Mouse (Mus musculus) kidney, embryonic 16.5 days (tissue): ENCODE results near the gene Vmn1r21. TPM values are rescaled to one million over a fixed set of nuclear protein-coding genes. Genes with fewer than 3 reads are reported as not detected.
A peak's percentile ranks its signal among the peaks of the same experiment; 100 is the strongest.

ENCODE experiments used
- ATAC-seq: fragments of 200-750 bp; cut with Nextera tagmentation; 2 replicates; pipeline ENCODE4 v1.8.0; 2017; ENCODE audit warnings: moderate TSS enrichment; ENCODE audit not compliant: low FRiP score, low TSS enrichment
- H3K27ac ChIP-seq: fragments of 300-500 bp; sonication (generic); 2 replicates; pipeline ENCODE4 v1.5.1; 2014; ENCODE audit warnings: low read length
- H3K27me3 ChIP-seq: fragments of 300-500 bp; sonication (generic); 2 replicates; pipeline ENCODE4 v1.6.1; 2014; ENCODE audit warnings: low read length, control low read depth, mixed read lengths; ENCODE audit not compliant: insufficient read depth
- H3K36me3 ChIP-seq: fragments of 300-500 bp; sonication (generic); 2 replicates; pipeline ENCODE4 v1.6.1; 2014; ENCODE audit warnings: low read length, control low read depth, mixed read lengths; ENCODE audit not compliant: insufficient read depth
- H3K4me1 ChIP-seq: fragments of 300-500 bp; sonication (generic); 2 replicates; pipeline ENCODE4 v1.6.1; 2014; ENCODE audit warnings: low read length, control low read depth, mixed read lengths; ENCODE audit not compliant: insufficient read depth
- H3K4me2 ChIP-seq: fragments of 300-500 bp; sonication (generic); replicated peaks from 2 replicates; pipeline ENCODE4 v1.6.1; 2014; ENCODE audit warnings: low read depth, low read length
- H3K4me3 ChIP-seq: fragments of 300-500 bp; sonication (generic); 2 replicates; pipeline ENCODE4 v1.5.1; 2014; ENCODE audit warnings: mild to moderate bottlenecking, low read length
- H3K9ac ChIP-seq: fragments of 300-500 bp; sonication (generic); replicated peaks from 2 replicates; pipeline ENCODE4 v1.6.1; 2014; ENCODE audit warnings: low read length
- H3K9me3 ChIP-seq: fragments of 300-500 bp; sonication (generic); 2 replicates; pipeline ENCODE4 v1.6.1; 2016; ENCODE audit warnings: low read length, control low read depth
- WGBS: fragments of 180-500 bp; shearing (Covaris S2); extraction: QIAGEN DNeasy Blood & Tissue Kit; methylation state at CpG from one replicate; pipeline ENCODE4 v1.1.7; 2014; 5-methylcytosine and 5-hydroxymethylcytosine counted together
- polyA plus RNA-seq: library from polyadenylated mRNA; unstranded; fragments of >200 nt; fragmentation: Nextera tagmentation; extraction: Ambion mirVana; gene quantifications from 2 replicates; pipeline ENCODE4 v1.2.1, GENCODE M21; 2015

Gene Vmn1r21
- polyA plus RNA-seq, 1 experiment from 2014 or later = not detected

DNA sequence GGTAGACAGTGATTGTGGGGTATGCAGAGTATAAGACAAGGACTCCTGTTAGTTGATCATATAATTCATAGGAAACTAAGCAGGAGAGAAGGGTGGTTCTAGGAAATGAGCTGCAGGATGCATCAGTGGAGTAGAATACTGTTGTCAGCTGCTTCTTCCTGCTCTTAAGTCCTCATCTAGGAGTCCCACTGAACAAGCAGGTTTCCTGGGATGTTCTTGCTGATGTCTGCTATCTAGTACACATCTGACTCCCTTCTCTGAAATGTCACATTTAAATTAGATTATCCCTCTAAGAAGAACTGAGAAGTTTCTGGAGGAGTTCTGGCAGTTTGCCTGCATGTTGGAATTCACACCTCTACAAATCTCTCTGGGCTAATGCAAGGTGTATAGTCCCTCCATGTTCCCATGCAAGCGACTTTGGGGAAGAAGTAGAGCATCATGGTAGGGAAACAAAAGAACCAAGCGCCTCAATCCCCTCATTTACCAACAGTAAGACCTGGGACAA lies 35.7 kb downstream of the Vmn1r21 start:
- 82% methylated on average over 2 of the region's 2 CpGs for WGBS
- Histone ChIP-seq H3K36me3 (0 out of 2 replicates have a peak, but pooled peaks cover 3% of the 10 kb centered on the region), H3K4me3 (no peak overlapping the region), H3K4me2 (no peak overlapping the region), H3K4me1 (0 out of 2 replicates have a peak, but pooled peaks cover 5% of the 10 kb centered on the region), H3K9me3 (no peaks in the 10 kb centered on the region), H3K27me3 (no peaks in the 10 kb centered on the region), H3K27ac (no peak overlapping the region), H3K9ac (no peak overlapping the region)
- ATAC-seq = no peak

DNA sequence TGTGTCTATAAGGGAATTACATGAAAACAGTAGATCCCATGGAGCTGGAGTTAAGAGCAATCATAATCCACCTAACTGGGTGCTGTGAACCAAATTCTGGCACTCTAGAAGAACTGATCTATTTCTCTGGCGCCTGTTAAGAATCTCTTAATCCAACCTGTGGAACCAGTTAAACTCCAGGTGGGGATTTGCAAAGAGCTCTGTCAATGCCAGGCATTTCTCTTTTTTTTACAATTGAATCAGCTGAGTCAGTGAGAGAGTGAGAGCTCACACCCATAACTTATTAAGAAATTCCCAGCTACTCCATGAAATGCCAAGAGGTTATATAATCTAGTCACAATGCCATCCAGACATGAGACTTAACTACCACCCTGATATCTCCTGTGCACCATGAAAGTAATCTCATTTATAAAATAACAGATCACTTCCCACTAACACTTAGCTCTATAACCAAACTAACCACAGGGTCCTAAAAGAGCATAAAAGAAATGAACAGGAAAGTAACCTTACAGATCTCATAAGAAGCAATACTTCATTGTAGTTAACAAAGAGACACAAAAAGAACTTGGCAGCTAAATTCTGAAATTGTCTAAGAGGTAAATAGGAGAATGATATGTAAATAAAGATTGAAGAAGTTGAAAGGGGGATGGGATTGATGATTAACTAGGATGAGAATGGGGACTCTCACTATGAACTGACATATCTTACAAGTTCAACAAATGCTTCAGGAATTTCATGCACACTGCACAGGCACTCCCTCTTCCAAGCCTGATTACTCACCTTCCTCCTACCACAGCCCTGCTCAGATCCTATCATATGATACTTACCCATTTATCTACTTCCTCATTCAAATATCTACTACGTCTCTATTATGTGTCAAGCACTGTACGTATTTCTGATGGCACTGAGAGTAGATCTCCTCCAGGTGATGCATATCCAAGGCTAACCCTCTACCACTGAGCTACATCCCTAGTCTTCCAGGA lies 38.1 kb downstream of the Vmn1r21 start:
- Histone ChIP-seq H3K27ac (no peak overlapping the region), H3K36me3 (0 out of 2 replicates have a peak, but pooled peaks cover 3% of the 10 kb centered on the region), H3K9me3 (no peaks in the 10 kb centered on the region), H3K27me3 (no peaks in the 10 kb centered on the region), H3K4me2 (no peak overlapping the region), H3K9ac (no peak overlapping the region), H3K4me1 (0 out of 2 replicates have a peak, but pooled peaks cover 5% of the 10 kb centered on the region), H3K4me3 (no peak overlapping the region)
- 66% methylated on average over 3 of the region's 3 CpGs for WGBS
- peak; percentile 71 for ATAC-seq

DNA sequence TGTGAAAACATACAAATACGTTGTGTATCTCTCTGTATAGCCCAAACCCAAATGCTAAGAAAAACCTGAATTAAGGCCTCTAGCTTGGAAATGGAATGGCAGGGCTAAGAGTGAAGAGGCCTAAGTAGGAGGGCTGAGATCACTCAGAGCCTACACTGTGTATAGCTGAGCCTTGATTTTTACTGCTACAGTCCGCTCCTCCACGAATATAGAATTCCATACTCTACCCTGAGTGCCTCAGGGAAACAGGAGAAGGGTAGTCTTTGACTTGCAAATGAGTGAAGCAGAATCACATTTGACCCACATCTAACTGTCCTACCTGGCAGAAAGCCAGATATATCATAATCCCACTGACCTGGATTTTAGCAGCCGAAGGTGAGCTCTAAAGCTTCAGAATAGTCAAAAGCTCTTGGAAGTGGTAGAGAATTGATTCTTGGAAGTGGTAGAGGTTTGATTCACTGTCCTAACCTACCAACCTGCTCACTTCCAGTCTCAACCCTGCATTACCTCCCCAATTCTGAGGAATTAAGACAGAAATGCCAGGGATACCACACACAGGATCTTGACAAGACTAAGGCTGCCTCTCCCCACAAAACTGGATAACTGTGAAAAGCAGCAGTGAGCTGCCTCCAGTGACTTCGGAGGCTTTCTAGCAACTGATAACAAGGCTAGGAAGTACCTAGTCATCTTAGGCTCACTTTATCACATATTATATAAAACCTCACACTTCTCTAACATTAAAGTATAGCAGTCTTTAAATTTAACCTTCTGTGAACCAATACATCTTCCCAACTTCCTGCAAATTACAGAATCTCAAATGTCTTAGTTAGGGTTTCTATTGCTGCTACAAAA lies 44.7 kb downstream of the Vmn1r21 start:
- Histone ChIP-seq H3K27ac (no peak overlapping the region), H3K4me1 (no peaks in the 10 kb centered on the region), H3K27me3 (no peaks in the 10 kb centered on the region), H3K36me3 (0 out of 2 replicates have a peak, but pooled peaks cover under 1% of the 10 kb centered on the region), H3K9ac (no peak overlapping the region), H3K4me3 (no peak overlapping the region), H3K9me3 (no peaks in the 10 kb centered on the region), H3K4me2 (no peak overlapping the region)
- no peak for ATAC-seq
- 75% methylated on average over 5 of the region's 5 CpGs for WGBS

DNA sequence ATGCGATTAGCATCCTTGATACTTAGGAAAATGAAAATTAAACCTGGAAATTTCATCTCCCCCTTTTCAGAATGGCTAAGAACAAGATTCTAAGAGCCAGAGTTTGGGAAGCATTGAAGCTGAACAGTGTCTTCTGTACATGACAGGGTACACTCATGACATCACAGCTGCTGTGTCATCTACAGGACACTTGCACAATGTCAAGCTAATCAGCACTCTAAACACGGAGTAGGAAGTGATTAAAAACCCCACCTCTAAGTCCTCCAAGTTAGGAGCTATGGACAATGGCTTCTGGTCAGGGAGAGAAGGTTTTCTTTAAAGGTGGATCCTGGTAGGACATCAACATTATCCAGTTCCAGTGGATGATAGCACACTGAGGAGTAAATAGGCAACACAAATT lies 47.0 kb downstream of the Vmn1r21 start:
- Histone ChIP-seq H3K27ac (no peak overlapping the region), H3K4me2 (no peak overlapping the region), H3K27me3 (no peaks in the 10 kb centered on the region), H3K9me3 (no peaks in the 10 kb centered on the region), H3K4me1 (no peaks in the 10 kb centered on the region), H3K4me3 (no peak overlapping the region), H3K9ac (no peak overlapping the region), H3K36me3 (no peaks in the 10 kb centered on the region)
- 80% methylated on average over 2 of the region's 2 CpGs for WGBS
- no peak for ATAC-seq

DNA sequence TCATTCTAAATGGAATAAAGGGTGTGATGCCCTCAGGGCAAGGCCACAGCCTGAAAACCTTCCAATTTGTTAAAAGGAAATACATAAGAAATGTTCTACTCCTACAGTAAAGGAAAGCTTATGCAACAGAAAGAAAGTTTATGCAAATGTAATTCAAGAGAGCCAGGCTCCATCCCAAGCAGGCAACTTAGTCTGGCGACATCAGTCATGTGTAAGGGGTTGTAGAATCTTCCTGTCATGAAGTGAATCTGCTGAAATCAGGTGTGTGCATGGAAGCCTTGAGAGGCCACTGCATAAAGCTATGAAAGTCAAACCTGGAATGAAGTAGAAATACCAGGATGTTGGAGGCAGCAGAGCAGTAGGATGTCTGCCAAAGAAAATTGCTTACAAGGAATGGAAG lies 51.2 kb downstream of the Vmn1r21 start:
- Histone ChIP-seq H3K4me2 (no peak overlapping the region), H3K27ac (no peak overlapping the region), H3K9ac (no peak overlapping the region), H3K27me3 (no peaks in the 10 kb centered on the region), H3K4me1 (peaks cover 8% of the 10 kb centered on the region; the same call in 1 of the 2 replicates), H3K4me3 (no peak overlapping the region), H3K9me3 (no peaks in the 10 kb centered on the region), H3K36me3 (no peaks in the 10 kb centered on the region)
- 90% methylated on average over 1 of the region's 1 CpGs for WGBS
- ATAC-seq = no peak

DNA sequence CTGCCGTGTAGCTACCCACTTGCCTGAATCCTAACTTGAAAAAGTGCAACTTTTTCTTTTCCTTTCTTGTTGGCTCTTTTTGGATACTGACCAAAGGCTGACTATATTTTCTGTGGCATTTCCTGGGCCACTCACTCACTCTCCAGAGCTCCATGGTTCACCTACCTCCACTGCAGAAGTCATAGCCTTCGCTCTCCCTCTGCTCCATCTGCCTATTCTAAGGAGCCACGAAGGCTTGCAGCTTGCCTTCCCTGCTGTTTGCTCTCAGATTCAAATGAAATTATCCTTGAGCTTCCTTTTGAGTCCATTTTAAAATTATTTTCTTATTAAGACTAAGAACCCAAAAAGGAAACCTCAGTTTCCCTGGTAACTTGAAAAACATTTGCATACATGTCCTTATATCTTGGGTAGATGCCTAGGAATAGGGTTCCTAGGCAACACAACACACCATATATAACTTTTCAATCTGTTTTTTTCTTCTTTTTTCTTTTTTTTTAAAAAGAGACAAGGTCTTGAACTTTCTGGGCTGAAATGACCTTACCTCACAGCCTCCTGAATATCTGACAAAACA lies 53.2 kb downstream of the Vmn1r21 start:
- no peak overlapping the region for H3K4me2 ChIP-seq
- no peaks in the 10 kb centered on the region for H3K9me3 ChIP-seq
- WGBS = 95% methylated on average over 3 of the region's 3 CpGs
- no peaks in the 10 kb centered on the region for H3K36me3 ChIP-seq
- H3K4me1 ChIP-seq = peaks cover 8% of the 10 kb centered on the region; the same call in 1 of the 2 replicates
- no peaks in the 10 kb centered on the region for H3K27me3 ChIP-seq
- H3K4me3 ChIP-seq = no peak overlapping the region
- no peak for ATAC-seq
- no peak overlapping the region for H3K27ac ChIP-seq
- H3K9ac ChIP-seq = no peak overlapping the region

DNA sequence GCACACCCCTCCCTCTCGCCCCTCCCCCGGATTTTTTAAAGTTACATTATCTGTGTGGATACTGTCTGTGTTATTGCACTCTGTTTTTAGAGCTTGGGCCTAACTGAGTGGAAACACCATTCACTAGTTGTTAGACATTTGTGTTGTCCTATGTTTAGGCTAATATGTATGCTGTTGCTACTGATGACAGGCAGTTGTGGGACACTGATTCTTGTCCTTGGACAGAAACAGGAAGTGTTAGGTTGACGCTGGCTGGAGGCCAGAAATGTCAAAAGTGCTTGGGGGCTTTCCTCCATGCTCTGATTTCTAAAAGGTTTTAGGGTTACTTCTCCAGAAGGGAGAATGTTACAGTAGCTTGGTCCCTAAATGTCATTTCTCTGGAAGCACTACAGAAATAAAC lies 54.3 kb downstream of the Vmn1r21 start:
- no peaks in the 10 kb centered on the region for H3K9me3 ChIP-seq
- H3K4me3 ChIP-seq = no peak overlapping the region
- no peak for ATAC-seq
- H3K36me3 ChIP-seq = no peaks in the 10 kb centered on the region
- 56% methylated on average over 3 of the region's 3 CpGs for WGBS
- no peak overlapping the region for H3K9ac ChIP-seq
- H3K4me2 ChIP-seq = no peak overlapping the region
- no peaks in the 10 kb centered on the region for H3K27me3 ChIP-seq
- H3K27ac ChIP-seq = no peak overlapping the region
- peaks cover 8% of the 10 kb centered on the region; the same call in 1 of the 2 replicates for H3K4me1 ChIP-seq
